Mouse (Mus musculus): ENCODE measurements at regions not wholly inside any gene's neighbourhood (a gene's known extent, or its start where the extent isn't known, plus 50 kb on each side); places are given as distances from the start of the nearest gene placed in this dataset.

- no peak for DNase-seq (ENCODE audit: low spot score)
These were observed 116.4 kb upstream of the Tab2 start for GRCm38 (mm10) chr10:8072463-8072862.

GRCm38 (mm10) chr10:8071858-8072257 lies 115.8 kb upstream of the Tab2 start:
- DNase-seq (ENCODE audit: low spot score), result no peak

DNA sequence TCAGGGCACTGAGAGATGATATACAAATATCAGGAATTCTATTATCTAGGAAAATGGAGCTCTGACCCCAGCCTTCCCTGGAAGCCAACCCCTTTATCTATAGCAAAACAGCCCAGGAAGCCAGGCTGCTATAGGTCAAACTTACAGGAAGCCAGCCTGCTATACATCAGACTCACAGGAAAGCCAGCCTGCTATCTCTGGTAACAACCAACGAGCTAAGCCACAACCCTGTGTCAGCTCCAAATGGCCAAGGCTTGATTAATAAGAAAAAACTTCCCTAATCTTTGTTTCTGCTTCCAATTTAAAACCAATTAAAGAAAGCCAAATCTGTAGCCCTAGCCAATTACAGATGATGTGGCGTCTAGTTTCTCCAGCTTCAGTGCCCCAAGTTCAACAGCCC lies 114.4 kb upstream of the Tab2 start:
- DNase-seq (ENCODE audit: low spot score), result no peak

DNA sequence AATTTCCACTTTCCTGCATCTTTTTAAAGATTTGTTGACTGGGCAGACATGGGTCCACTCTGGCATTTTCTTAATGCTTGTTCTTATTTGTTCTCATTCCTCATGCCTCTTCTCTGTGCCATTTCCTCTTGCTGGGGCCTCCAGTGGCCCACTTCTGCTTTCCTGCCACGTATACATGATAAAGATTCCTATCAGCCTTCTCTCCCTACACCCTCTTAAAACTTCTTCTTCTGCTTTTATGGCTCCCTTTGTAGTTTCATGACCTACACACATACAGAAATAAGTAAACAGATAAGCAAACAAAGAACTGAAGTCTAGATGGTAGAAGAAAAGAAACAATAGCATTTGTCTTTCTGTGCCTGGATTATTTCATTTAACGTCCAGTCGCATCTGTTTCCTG lies 110.9 kb upstream of the Tab2 start:
- no peak for DNase-seq (ENCODE audit: low spot score)

GRCm38 (mm10) chr10:8065746-8066145 lies 109.7 kb upstream of the Tab2 start:
- no peak for DNase-seq (ENCODE audit: low spot score)

GRCm38 (mm10) chr10:8064281-8064680 lies 108.3 kb upstream of the Tab2 start:
- no peak for DNase-seq (ENCODE audit: low spot score)

DNA sequence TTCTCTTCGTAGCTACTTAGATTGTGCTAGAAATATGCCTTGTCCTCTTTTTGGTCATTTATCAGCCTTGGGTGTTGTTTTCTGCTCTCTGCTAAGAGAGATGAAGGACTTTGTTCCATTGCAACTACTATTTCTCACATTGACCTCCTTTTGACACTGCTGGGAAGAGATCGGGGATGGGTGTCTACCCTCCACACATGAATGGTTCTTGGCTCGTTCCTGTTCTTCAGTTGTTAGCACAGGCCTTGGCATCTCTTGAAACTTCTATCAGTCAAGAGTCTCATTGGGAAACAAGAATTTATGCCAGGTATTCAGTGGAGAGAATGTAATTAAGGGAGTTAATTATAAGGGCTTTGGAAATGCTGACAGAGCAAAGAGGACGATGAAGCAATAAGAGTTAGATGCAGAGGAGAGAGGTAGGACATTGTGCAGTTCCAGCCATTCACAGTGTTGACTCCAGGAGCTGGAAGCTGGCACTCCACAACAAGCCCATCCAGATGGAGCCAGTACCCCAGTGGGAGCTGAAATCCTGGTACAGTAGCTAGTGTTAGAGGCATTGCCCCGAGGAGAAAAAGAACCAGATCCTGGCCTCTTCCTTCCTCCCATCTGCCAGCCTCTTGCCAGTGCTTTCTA lies 107.5 kb upstream of the Tab2 start:
- no peak for DNase-seq (ENCODE audit: low spot score)

GRCm38 (mm10) chr10:8060987-8061386 lies 105.0 kb upstream of the Tab2 start:
- DNase-seq (ENCODE audit: low spot score), result no peak

DNA sequence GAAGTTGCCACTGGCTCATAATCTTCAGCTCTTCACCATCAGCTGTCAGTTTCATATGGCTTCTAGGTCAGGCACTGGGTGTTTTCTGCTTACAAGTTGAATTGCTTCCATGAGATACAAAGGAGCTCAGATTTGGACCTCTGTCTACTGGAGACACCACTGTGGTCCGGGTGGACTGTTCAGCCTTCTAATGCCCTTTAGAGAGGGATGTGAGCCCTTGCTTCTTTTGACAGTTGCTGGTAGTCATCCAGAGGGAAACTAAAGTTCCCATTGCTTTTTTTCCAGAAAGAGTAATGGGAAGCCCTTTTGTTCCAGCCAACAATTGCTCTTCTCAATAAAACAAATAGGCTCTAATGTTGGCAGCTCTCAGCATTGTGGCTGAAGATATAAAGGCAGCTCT lies 103.7 kb upstream of the Tab2 start:
- no peak for DNase-seq (ENCODE audit: low spot score)

- peak; percentile 5 for DNase-seq (ENCODE audit: low spot score)
These were observed 101.8 kb upstream of the Tab2 start for GRCm38 (mm10) chr10:8057855-8058254.

DNA sequence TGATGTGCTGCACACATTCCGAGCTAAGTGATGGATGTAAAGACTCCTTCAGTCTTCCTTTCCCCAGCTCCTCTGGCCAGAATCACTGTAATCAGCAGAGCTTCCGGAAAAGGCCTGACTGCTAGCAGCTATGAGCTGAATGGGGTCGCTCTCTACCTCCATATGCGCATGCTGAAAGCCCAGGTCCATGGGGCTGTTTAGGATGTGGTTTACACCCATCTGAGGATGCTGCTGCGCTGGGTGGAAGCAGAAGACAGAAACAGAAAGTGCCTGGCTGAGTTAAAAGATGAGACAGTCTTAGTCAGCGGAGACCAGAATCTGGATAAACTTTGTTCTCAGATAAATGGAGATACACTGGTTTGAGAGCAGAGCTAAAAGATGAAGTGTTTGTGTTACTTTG lies 99.3 kb upstream of the Tab2 start:
- DNase-seq (ENCODE audit: low spot score), result no peak

- DNase-seq (ENCODE audit: low spot score), result no peak
These were observed 87.6 kb upstream of the Tab2 start for GRCm38 (mm10) chr10:8043416-8044163.

- no peak for DNase-seq (ENCODE audit: low spot score)
These were observed 86.3 kb upstream of the Tab2 start for GRCm38 (mm10) chr10:8042306-8042705.

GRCm38 (mm10) chr10:8041790-8042189 lies 85.8 kb upstream of the Tab2 start:
- DNase-seq (ENCODE audit: low spot score), result no peak

- DNase-seq (ENCODE audit: low spot score), result no peak
These were observed 82.1 kb upstream of the Tab2 start for GRCm38 (mm10) chr10:8037986-8038631.

- no peak for DNase-seq (ENCODE audit: low spot score)
These were observed 80.3 kb upstream of the Tab2 start for GRCm38 (mm10) chr10:8036293-8036692.

GRCm38 (mm10) chr10:8035310-8035709 lies 79.3 kb upstream of the Tab2 start:
- DNase-seq (ENCODE audit: low spot score), result no peak

- no peak for DNase-seq (ENCODE audit: low spot score)
These were observed 76.2 kb upstream of the Tab2 start for GRCm38 (mm10) chr10:8032203-8032602.

DNA sequence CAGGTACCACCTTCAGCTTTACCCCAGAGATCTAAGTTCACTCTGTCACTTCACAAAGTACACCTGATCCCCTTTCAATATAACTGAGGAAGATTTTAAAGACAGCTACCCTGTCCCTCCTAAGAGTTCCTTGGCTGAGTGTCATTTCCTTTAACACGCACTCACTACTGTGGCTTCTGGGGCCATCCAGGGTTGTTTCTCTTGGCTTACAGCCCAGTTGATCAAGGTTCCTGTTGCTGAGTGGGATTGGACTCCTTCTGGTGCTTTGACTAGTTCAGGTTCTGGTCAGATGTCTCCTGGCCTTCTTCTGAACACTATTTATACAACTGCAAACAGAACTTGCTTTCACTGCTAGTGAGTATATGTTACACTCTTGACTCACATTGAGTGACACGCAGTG lies 72.8 kb upstream of the Tab2 start:
- DNase-seq (ENCODE audit: low spot score), result no peak

GRCm38 (mm10) chr10:8027023-8027422 lies 71.0 kb upstream of the Tab2 start:
- DNase-seq (ENCODE audit: low spot score), result no peak

- no peak for DNase-seq (ENCODE audit: low spot score)
These were observed 67.7 kb upstream of the Tab2 start for GRCm38 (mm10) chr10:8023741-8024140.

- DNase-seq (ENCODE audit: low spot score), result no peak
These were observed 65.9 kb upstream of the Tab2 start for GRCm38 (mm10) chr10:8021971-8022370.

GRCm38 (mm10) chr10:8020916-8021705 lies 65.1 kb upstream of the Tab2 start:
- DNase-seq (ENCODE audit: low spot score), result no peak

Data from urinary bladder, postnatal 25 days (tissue).